Mouse (Mus musculus) brain, adult 10 weeks (tissue): ENCODE results near the gene Gm21650. TPM values are rescaled to one million over a fixed set of nuclear protein-coding genes. Genes with fewer than 3 reads are reported as not detected.

Source experiments
- polyA plus RNA-seq: library from polyadenylated mRNA; stranded (reverse); fragments of 350-450 nt; fragmentation: Illumina TruSeq; extraction: RNeasy Lipid Tissue Mini Kit (QIAGEN cat#74804); gene quantifications from one replicate; pipeline ENCODE4 v1.2.3, GENCODE M21; 2015; ENCODE audit warnings: low read depth, low replicate concordance

Gm21650 gene
- polyA plus RNA-seq: not detected

DNA sequence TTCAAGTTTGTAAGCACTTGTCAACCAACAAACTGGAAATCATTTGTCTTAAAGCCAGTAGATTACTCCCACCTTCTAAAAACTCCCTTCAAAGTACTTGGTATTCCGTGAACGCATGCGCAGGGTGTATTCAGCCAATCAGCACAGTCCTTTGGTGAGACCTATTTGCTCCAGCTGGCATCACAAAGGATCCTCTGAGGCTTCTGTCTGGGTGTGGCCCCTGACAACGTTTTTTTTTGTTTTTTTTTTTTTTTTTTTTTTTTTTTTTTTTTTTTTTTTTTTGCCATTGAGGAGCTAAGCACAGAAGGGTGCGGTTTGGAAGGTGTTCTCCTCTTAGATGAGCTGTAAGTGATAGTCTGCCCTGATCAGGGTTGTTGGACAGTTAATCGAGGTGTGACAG is at the start of gene Gm21650:
Gm21650 (plus strand) TSS at position 301 of the 400 bp plus-strand sequence.

